Mouse (Mus musculus) embryonic facial prominence, embryonic 12.5 days (tissue): Measurements from ENCODE around the gene Ppp1r1b. TPM values are rescaled to one million over a fixed set of nuclear protein-coding genes. Genes with fewer than 3 reads are reported as not detected.

Source experiments
- ATAC-seq: fragments of 200-750 bp; cut with Nextera tagmentation; 2 replicates; pipeline ENCODE4 v1.8.0; 2017; ENCODE audit not compliant: insufficient number of reproducible peaks, insufficient read depth, low FRiP score, low TSS enrichment
- H3K27ac ChIP-seq: fragments of 300-500 bp; sonication (generic); 2 replicates; pipeline ENCODE4 v1.5.1; 2016; ENCODE audit warnings: mild to moderate bottlenecking
- H3K27me3 ChIP-seq: fragments of 300-500 bp; sonication (generic); 2 replicates; pipeline ENCODE4 v1.6.1; 2016; ENCODE audit warnings: mild to moderate bottlenecking, moderate library complexity
- H3K36me3 ChIP-seq: fragments of 300-500 bp; sonication (generic); 2 replicates; pipeline ENCODE4 v1.6.1; 2016; ENCODE audit warnings: mild to moderate bottlenecking
- H3K4me1 ChIP-seq: fragments of 300-500 bp; sonication (generic); 2 replicates; pipeline ENCODE4 v1.6.1; 2016
- H3K4me2 ChIP-seq: fragments of 300-500 bp; sonication (generic); replicated peaks from 2 replicates; pipeline ENCODE4 v1.6.1; 2016; ENCODE audit warnings: mild to moderate bottlenecking, moderate library complexity
- H3K4me3 ChIP-seq: fragments of 300-500 bp; sonication (generic); 2 replicates; pipeline ENCODE4 v1.5.1; 2016; ENCODE audit warnings: mild to moderate bottlenecking
- H3K9ac ChIP-seq: fragments of 300-500 bp; sonication (generic); 2 replicates; pipeline ENCODE4 v1.6.1; 2016; ENCODE audit warnings: mild to moderate bottlenecking, moderate library complexity
- H3K9me3 ChIP-seq: fragments of 300-500 bp; sonication (generic); 2 replicates; pipeline ENCODE4 v1.6.1; 2016; ENCODE audit warnings: mild to moderate bottlenecking, moderate library complexity
- WGBS: fragments of 180-500 bp; shearing (Covaris S2); methylation state at CpG from one replicate; pipeline ENCODE4 v1.1.7; 2016; 5-methylcytosine and 5-hydroxymethylcytosine counted together
- polyA plus RNA-seq: library from polyadenylated mRNA; unstranded; fragments of >200 nt; fragmentation: Nextera tagmentation; extraction: Ambion mirVana; gene quantifications from 2 replicates; pipeline ENCODE4 v1.2.1, GENCODE M21; 2016

Gene Ppp1r1b
- polyA plus RNA-seq, 1 experiment from 2014 or later = 1.0 TPM

GRCm38 (mm10) chr11:98338507-98338961 is 9.7 kb upstream of the Ppp1r1b start:
- peaks cover 24% of the 10 kb centered on the region for H3K4me1 ChIP-seq
- under 1% methylated on average over 56 of the region's 57 CpGs for WGBS
- H3K9me3 ChIP-seq = no peaks in the 10 kb centered on the region
- peak overlapping the region; percentile 91 for H3K4me2 ChIP-seq
- H3K36me3 ChIP-seq = no peaks in the 10 kb centered on the region
- peak overlapping the region; percentile 27; the same call in 1 of the 2 replicates for H3K9ac ChIP-seq
- peaks cover 90% of the 10 kb centered on the region for H3K27me3 ChIP-seq
- H3K4me3 ChIP-seq = peak overlapping the region; percentile 45
- no peak for ATAC-seq
- H3K27ac ChIP-seq = no peak overlapping the region

- WGBS = under 1% methylated on average over 19 of the region's 19 CpGs
- H3K4me2 ChIP-seq = peak overlapping the region; percentile 91
- ATAC-seq = no peak
- no peaks in the 10 kb centered on the region for H3K36me3 ChIP-seq
- H3K4me1 ChIP-seq = peaks cover 23% of the 10 kb centered on the region
- H3K27me3 ChIP-seq = peaks cover 88% of the 10 kb centered on the region
- H3K9ac ChIP-seq = peak overlapping the region; percentile 27; the same call in 1 of the 2 replicates
- H3K9me3 ChIP-seq = no peaks in the 10 kb centered on the region
- no peak overlapping the region for H3K27ac ChIP-seq
- H3K4me3 ChIP-seq = peak overlapping the region; percentile 45
Observed at GRCm38 (mm10) chr11:98339071-98339501, 9.1 kb upstream of the Ppp1r1b start.

GRCm38 (mm10) chr11:98339679-98340287 is 8.4 kb upstream of the Ppp1r1b start:
- peak overlapping the region; percentile 91 for H3K4me2 ChIP-seq
- no peak overlapping the region for H3K4me3 ChIP-seq
- H3K27me3 ChIP-seq = peaks cover 87% of the 10 kb centered on the region
- H3K9ac ChIP-seq = 0 out of 2 replicates have a peak overlapping the region, but pooled peaks have one; percentile 27
- ATAC-seq = no peak
- H3K36me3 ChIP-seq = no peaks in the 10 kb centered on the region
- 8% methylated on average over 11 of the region's 11 CpGs for WGBS
- H3K27ac ChIP-seq = no peak overlapping the region
- no peaks in the 10 kb centered on the region for H3K9me3 ChIP-seq
- peaks cover 17% of the 10 kb centered on the region for H3K4me1 ChIP-seq

- Histone ChIP-seq H3K36me3 (no peaks in the 10 kb centered on the region), H3K27me3 (peaks cover 84% of the 10 kb centered on the region), H3K9ac (no peak overlapping the region), H3K27ac (no peak overlapping the region), H3K4me2 (no peak overlapping the region), H3K4me3 (no peak overlapping the region), H3K9me3 (no peaks in the 10 kb centered on the region), H3K4me1 (peaks cover 17% of the 10 kb centered on the region)
- ATAC-seq = no peak
- WGBS = 4% methylated on average over 4 of the region's 4 CpGs
Observed at GRCm38 (mm10) chr11:98340597-98340996, 7.6 kb upstream of the Ppp1r1b start.

GRCm38 (mm10) chr11:98341174-98341573 is 7.0 kb upstream of the Ppp1r1b start:
- ATAC-seq = no peak
- Histone ChIP-seq H3K27me3 (peaks cover 84% of the 10 kb centered on the region), H3K9ac (no peak overlapping the region), H3K27ac (no peak overlapping the region), H3K36me3 (no peaks in the 10 kb centered on the region), H3K9me3 (no peaks in the 10 kb centered on the region), H3K4me2 (no peak overlapping the region), H3K4me1 (peaks cover 17% of the 10 kb centered on the region), H3K4me3 (no peak overlapping the region)
- WGBS = 55% methylated on average over 4 of the region's 4 CpGs

GRCm38 (mm10) chr11:98342000-98342945 is 5.9 kb upstream of the Ppp1r1b start:
- Histone ChIP-seq H3K36me3 (no peaks in the 10 kb centered on the region), H3K4me1 (peaks cover 17% of the 10 kb centered on the region), H3K9ac (no peak overlapping the region), H3K4me2 (peak overlapping the region; percentile 49), H3K27me3 (peaks cover 84% of the 10 kb centered on the region), H3K27ac (no peak overlapping the region), H3K9me3 (no peaks in the 10 kb centered on the region), H3K4me3 (peak overlapping the region; percentile 22; the same call in 1 of the 2 replicates)
- ATAC-seq = peak; percentile 39; the same call in 1 of the 2 replicates
- 1% methylated on average over 28 of the region's 29 CpGs for WGBS

GRCm38 (mm10) chr11:98345253-98345652 is 3.0 kb upstream of the Ppp1r1b start:
- Histone ChIP-seq H3K27ac (no peak overlapping the region), H3K4me3 (peak overlapping the region; percentile 9; the same call in 1 of the 2 replicates), H3K36me3 (no peaks in the 10 kb centered on the region), H3K27me3 (peaks cover 84% of the 10 kb centered on the region), H3K9ac (no peak overlapping the region), H3K9me3 (no peaks in the 10 kb centered on the region), H3K4me2 (peak overlapping the region; percentile 30), H3K4me1 (peaks cover 22% of the 10 kb centered on the region)
- no peak for ATAC-seq
- WGBS = 4% methylated on average over 14 of the region's 14 CpGs

GRCm38 (mm10) chr11:98346168-98346567 is 2.0 kb upstream of the Ppp1r1b start:
- H3K4me2 ChIP-seq = no peak overlapping the region
- no peak overlapping the region for H3K4me3 ChIP-seq
- peaks cover 86% of the 10 kb centered on the region for H3K27me3 ChIP-seq
- 11% methylated on average over 9 of the region's 9 CpGs for WGBS
- ATAC-seq = no peak
- H3K4me1 ChIP-seq = peaks cover 22% of the 10 kb centered on the region
- no peaks in the 10 kb centered on the region for H3K9me3 ChIP-seq
- no peak overlapping the region for H3K27ac ChIP-seq
- H3K9ac ChIP-seq = no peak overlapping the region
- no peaks in the 10 kb centered on the region for H3K36me3 ChIP-seq

- H3K4me2 ChIP-seq = peak overlapping the region; percentile 72; the same call in 1 of the 2 replicates
- no peak overlapping the region for H3K27ac ChIP-seq
- no peak overlapping the region; the same call in 1 of the 2 replicates for H3K9ac ChIP-seq
- no peaks in the 10 kb centered on the region for H3K9me3 ChIP-seq
- H3K4me1 ChIP-seq = peaks cover 15% of the 10 kb centered on the region
- no peaks in the 10 kb centered on the region for H3K36me3 ChIP-seq
- no peak overlapping the region for H3K4me3 ChIP-seq
- no peak for ATAC-seq
- WGBS = 6% methylated on average over 10 of the region's 12 CpGs
- peaks cover 86% of the 10 kb centered on the region for H3K27me3 ChIP-seq
Observed at GRCm38 (mm10) chr11:98347385-98348082, 670 bp upstream of the Ppp1r1b start.

GRCm38 (mm10) chr11:98349308-98349707 is 1.1 kb downstream of the Ppp1r1b start:
- 3% methylated on average over 9 of the region's 9 CpGs for WGBS
- H3K4me3 ChIP-seq = peak overlapping the region; percentile 44

GRCm38 (mm10) chr11:98352272-98352990 is 4.2 kb downstream of the Ppp1r1b start:
- H3K27ac ChIP-seq = no peak overlapping the region
- no peak for ATAC-seq
- no peak overlapping the region for H3K9ac ChIP-seq
- peaks cover 27% of the 10 kb centered on the region for H3K4me1 ChIP-seq
- H3K27me3 ChIP-seq = peaks cover 74% of the 10 kb centered on the region
- no peak overlapping the region for H3K4me2 ChIP-seq
- 79% methylated on average over 18 of the region's 18 CpGs for WGBS
- no peak overlapping the region for H3K4me3 ChIP-seq
- H3K36me3 ChIP-seq = no peaks in the 10 kb centered on the region
- H3K9me3 ChIP-seq = no peaks in the 10 kb centered on the region

More at GRCm38 (mm10) chr11:98349308-98349707, 1.1 kb downstream of the Ppp1r1b start:
- Histone ChIP-seq H3K9me3 (no peaks in the 10 kb centered on the region), H3K4me1 (peaks cover 15% of the 10 kb centered on the region), H3K27ac (no peak overlapping the region), H3K36me3 (no peaks in the 10 kb centered on the region), H3K9ac (no peak overlapping the region), H3K4me2 (peak overlapping the region; percentile 72), H3K27me3 (peaks cover 96% of the 10 kb centered on the region)
- no peak for ATAC-seq
